Mouse (Mus musculus) forebrain, embryonic 11.5 days (tissue): ENCODE data around the gene Peli1. TPM values are rescaled to one million over a fixed set of nuclear protein-coding genes. Genes with fewer than 3 reads are reported as not detected.

Source experiments
- ATAC-seq: fragments of 200-750 bp; cut with Nextera tagmentation; replicated peaks from 2 replicates; pipeline ENCODE4 v1.8.0; 2017; ENCODE audit warnings: moderate TSS enrichment; ENCODE audit not compliant: low FRiP score
- DNase-seq: peaks from one replicate; pipeline ENCODE4 v3.0.0-alpha.2; 2017; ENCODE audit warnings: low spot score
- H3K27ac ChIP-seq: fragments of 300-500 bp; sonication (generic); 2 replicates; pipeline ENCODE4 v1.5.1; 2014; ENCODE audit warnings: low read depth, low read length
- H3K27me3 ChIP-seq: fragments of 300-500 bp; sonication (generic); 2 replicates; pipeline ENCODE4 v1.6.1; 2014; ENCODE audit warnings: mild to moderate bottlenecking, low read length, mixed read lengths; ENCODE audit not compliant: control insufficient read depth, insufficient read depth
- H3K36me3 ChIP-seq: fragments of 300-500 bp; sonication (generic); 2 replicates; pipeline ENCODE4 v1.6.1; 2014; ENCODE audit warnings: mild to moderate bottlenecking, low read length, moderate library complexity, mixed read lengths; ENCODE audit not compliant: control insufficient read depth, insufficient read depth
- H3K4me1 ChIP-seq: fragments of 300-500 bp; sonication (generic); replicated peaks from 2 replicates; pipeline ENCODE4 v1.6.1; 2014; ENCODE audit warnings: low read length, mixed read lengths; ENCODE audit not compliant: control insufficient read depth, insufficient read depth
- H3K4me2 ChIP-seq: fragments of 300-500 bp; sonication (generic); 2 replicates; pipeline ENCODE4 v1.6.1; 2014; ENCODE audit warnings: low read depth, mild to moderate bottlenecking, low read length, moderate library complexity, mixed read lengths; ENCODE audit not compliant: severe bottlenecking
- H3K4me3 ChIP-seq: fragments of 300-500 bp; sonication (generic); 2 replicates; pipeline ENCODE4 v1.5.1; 2014; ENCODE audit warnings: low read depth, low read length
- H3K9ac ChIP-seq: fragments of 300-500 bp; sonication (generic); 2 replicates; pipeline ENCODE4 v1.6.1; 2014; ENCODE audit warnings: low read length
- H3K9me3 ChIP-seq: fragments of 300-500 bp; sonication (generic); 2 replicates; pipeline ENCODE4 v1.6.1; 2016; ENCODE audit warnings: low read length, mixed read lengths; ENCODE audit not compliant: control insufficient read depth
- WGBS: fragments of 180-500 bp; shearing (Covaris S2); extraction: QIAGEN DNeasy Blood & Tissue Kit; methylation state at CpG from one replicate; pipeline ENCODE4 v1.1.7; 2014; 5-methylcytosine and 5-hydroxymethylcytosine counted together
- polyA plus RNA-seq: library from polyadenylated mRNA; unstranded; fragments of >200 nt; fragmentation: Nextera tagmentation; extraction: Ambion mirVana; gene quantifications from 2 replicates; pipeline ENCODE4 v1.2.1, GENCODE M21; 2014

Peli1 gene
- polyA plus RNA-seq, 1 experiment from 2014 or later, result 91.6 TPM

GRCm38 (mm10) chr11:21058415-21058781 is 32.7 kb upstream of the Peli1 start:
- ATAC-seq (no peak), DNase-seq (no peak)
- Histone ChIP-seq H3K27ac (no peak overlapping the region), H3K36me3 (no peaks in the 10 kb centered on the region), H3K4me3 (no peak overlapping the region), H3K4me2 (no peak overlapping the region), H3K9me3 (no peaks in the 10 kb centered on the region), H3K27me3 (no peaks in the 10 kb centered on the region), H3K4me1 (no peaks in the 10 kb centered on the region), H3K9ac (no peak overlapping the region)
- WGBS, result 85% methylated on average over 5 of the region's 5 CpGs

- H3K4me1 ChIP-seq, result no peaks in the 10 kb centered on the region
- WGBS, result 73% methylated on average over 7 of the region's 7 CpGs
- no peaks in the 10 kb centered on the region for H3K27me3 ChIP-seq
- DNase-seq, result no peak
- H3K4me2 ChIP-seq, result no peak overlapping the region
- no peak overlapping the region for H3K27ac ChIP-seq
- no peak overlapping the region for H3K4me3 ChIP-seq
- no peak for ATAC-seq
- no peaks in the 10 kb centered on the region for H3K36me3 ChIP-seq
- H3K9me3 ChIP-seq, result no peaks in the 10 kb centered on the region
- no peak overlapping the region for H3K9ac ChIP-seq
Measured at GRCm38 (mm10) chr11:21060386-21061074, 30.6 kb upstream of the Peli1 start.

- Histone ChIP-seq H3K27me3 (no peaks in the 10 kb centered on the region), H3K4me3 (no peak overlapping the region), H3K9me3 (no peaks in the 10 kb centered on the region), H3K27ac (no peak overlapping the region), H3K4me1 (no peaks in the 10 kb centered on the region), H3K4me2 (no peak overlapping the region), H3K9ac (no peak overlapping the region), H3K36me3 (no peaks in the 10 kb centered on the region)
- no peak for DNase-seq
- WGBS, result 79% methylated on average over 8 of the region's 8 CpGs
- ATAC-seq, result no peak
Measured at GRCm38 (mm10) chr11:21061075-21061403, 30.1 kb upstream of the Peli1 start.

GRCm38 (mm10) chr11:21061431-21061830 is 29.7 kb upstream of the Peli1 start:
- Histone ChIP-seq H3K9ac (no peak overlapping the region), H3K36me3 (no peaks in the 10 kb centered on the region), H3K4me2 (no peak overlapping the region), H3K27ac (no peak overlapping the region), H3K4me3 (no peak overlapping the region), H3K9me3 (no peaks in the 10 kb centered on the region), H3K27me3 (no peaks in the 10 kb centered on the region), H3K4me1 (no peaks in the 10 kb centered on the region)
- no peak for DNase-seq
- WGBS, result 91% methylated on average over 8 of the region's 8 CpGs
- ATAC-seq, result no peak

GRCm38 (mm10) chr11:21062071-21062470 is 29.0 kb upstream of the Peli1 start:
- no peak overlapping the region for H3K27ac ChIP-seq
- no peaks in the 10 kb centered on the region for H3K9me3 ChIP-seq
- no peak overlapping the region for H3K4me2 ChIP-seq
- no peaks in the 10 kb centered on the region for H3K4me1 ChIP-seq
- DNase-seq (no peak), ATAC-seq (no peak)
- no peak overlapping the region for H3K9ac ChIP-seq
- 90% methylated on average over 2 of the region's 2 CpGs for WGBS
- H3K36me3 ChIP-seq, result no peaks in the 10 kb centered on the region
- H3K4me3 ChIP-seq, result no peak overlapping the region
- no peaks in the 10 kb centered on the region for H3K27me3 ChIP-seq

- H3K27me3 ChIP-seq, result no peaks in the 10 kb centered on the region
- H3K9ac ChIP-seq, result no peak overlapping the region
- WGBS, result 96% methylated on average over 3 of the region's 3 CpGs
- no peak overlapping the region for H3K4me2 ChIP-seq
- no peaks in the 10 kb centered on the region for H3K9me3 ChIP-seq
- no peak overlapping the region for H3K4me3 ChIP-seq
- no peaks in the 10 kb centered on the region for H3K4me1 ChIP-seq
- DNase-seq (no peak), ATAC-seq (no peak)
- no peaks in the 10 kb centered on the region for H3K36me3 ChIP-seq
- H3K27ac ChIP-seq, result no peak overlapping the region
Measured at GRCm38 (mm10) chr11:21063271-21063670, 27.8 kb upstream of the Peli1 start.

GRCm38 (mm10) chr11:21079400-21079799 is 11.7 kb upstream of the Peli1 start:
- DNase-seq, result no peak
- H3K4me3 ChIP-seq, result no peak overlapping the region
- no peak overlapping the region for H3K27ac ChIP-seq
- no peaks in the 10 kb centered on the region for H3K36me3 ChIP-seq
- H3K9me3 ChIP-seq, result no peaks in the 10 kb centered on the region
- no peak overlapping the region for H3K4me2 ChIP-seq
- WGBS, result 85% methylated on average over 2 of the region's 2 CpGs
- no peak for ATAC-seq
- no peaks in the 10 kb centered on the region for H3K27me3 ChIP-seq
- no peak overlapping the region for H3K9ac ChIP-seq
- H3K4me1 ChIP-seq, result no peaks in the 10 kb centered on the region

GRCm38 (mm10) chr11:21079851-21080362 is 11.2 kb upstream of the Peli1 start:
- WGBS, result 53% methylated on average over 3 of the region's 3 CpGs
- Histone ChIP-seq H3K4me1 (no peaks in the 10 kb centered on the region), H3K4me2 (no peak overlapping the region), H3K9ac (no peak overlapping the region), H3K36me3 (no peaks in the 10 kb centered on the region), H3K4me3 (no peak overlapping the region), H3K27me3 (no peaks in the 10 kb centered on the region), H3K27ac (no peak overlapping the region), H3K9me3 (no peaks in the 10 kb centered on the region)
- no peak for DNase-seq
- ATAC-seq, result no peak

- Histone ChIP-seq H3K27ac (no peak overlapping the region), H3K4me1 (no peaks in the 10 kb centered on the region), H3K9me3 (no peaks in the 10 kb centered on the region), H3K4me2 (no peak overlapping the region), H3K4me3 (no peak overlapping the region), H3K36me3 (no peaks in the 10 kb centered on the region), H3K9ac (no peak overlapping the region), H3K27me3 (no peaks in the 10 kb centered on the region)
- 92% methylated on average over 3 of the region's 3 CpGs for WGBS
- DNase-seq (no peak), ATAC-seq (no peak)
Measured at GRCm38 (mm10) chr11:21081169-21081568, 9.9 kb upstream of the Peli1 start.
